Mouse (Mus musculus) B cell, adult 2 months (primary cell): ENCODE measurements around the gene Tgfb3.
A peak's percentile ranks its signal among the peaks of the same experiment; 100 is the strongest.

ENCODE experiments used
- DNase-seq, 2 experiments: peaks; one replicate each; pipeline ENCODE4 v3.0.0; 2022

The Tgfb3 gene

GRCm38 (mm10) chr12:86077736-86078135 lies 1.1 kb downstream of the Tgfb3 start:
- DNase-seq: no peak

GRCm38 (mm10) chr12:86077322-86077721 lies 1.5 kb downstream of the Tgfb3 start:
- DNase-seq: no peak

- no peak for DNase-seq
Measured at GRCm38 (mm10) chr12:86076321-86076901, 2.4 kb downstream of the Tgfb3 start.

- no peak for DNase-seq
Measured at GRCm38 (mm10) chr12:86075358-86075757, 3.5 kb downstream of the Tgfb3 start.

- DNase-seq: no peak
Measured at GRCm38 (mm10) chr12:86074681-86075080, 4.2 kb downstream of the Tgfb3 start.

GRCm38 (mm10) chr12:86071432-86071831 lies 7.4 kb downstream of the Tgfb3 start:
- DNase-seq: no peak

- DNase-seq: no peak
Measured at GRCm38 (mm10) chr12:86064796-86065195, 14.0 kb downstream of the Tgfb3 start.

GRCm38 (mm10) chr12:86059341-86059740 lies 19.5 kb downstream of the Tgfb3 start:
- no peak for DNase-seq

GRCm38 (mm10) chr12:86057516-86057915 lies 21.3 kb downstream of the Tgfb3 start:
- no peak for DNase-seq

- no peak for DNase-seq
Measured at GRCm38 (mm10) chr12:86056976-86057375, 21.9 kb downstream of the Tgfb3 start.

GRCm38 (mm10) chr12:86055306-86055705 lies 23.5 kb downstream of the Tgfb3 start:
- no peak for DNase-seq

- no peak for DNase-seq
Measured at GRCm38 (mm10) chr12:86051477-86051876, 27.4 kb downstream of the Tgfb3 start.

- DNase-seq: no peak
Measured at GRCm38 (mm10) chr12:86049813-86050212, 29.0 kb downstream of the Tgfb3 start.

GRCm38 (mm10) chr12:86047376-86047775 lies 31.5 kb downstream of the Tgfb3 start:
- DNase-seq: peak; percentile 21

- no peak for DNase-seq
Measured at GRCm38 (mm10) chr12:86046776-86047175, 32.1 kb downstream of the Tgfb3 start.

- no peak for DNase-seq
Measured at GRCm38 (mm10) chr12:86046141-86046540, 32.7 kb downstream of the Tgfb3 start.

GRCm38 (mm10) chr12:86039751-86040150 lies 39.1 kb downstream of the Tgfb3 start:
- no peak for DNase-seq

GRCm38 (mm10) chr12:86039078-86039477 lies 39.8 kb downstream of the Tgfb3 start:
- DNase-seq: no peak

GRCm38 (mm10) chr12:86037235-86037921 lies 41.5 kb downstream of the Tgfb3 start:
- DNase-seq: no peak

GRCm38 (mm10) chr12:86036368-86037166 lies 42.3 kb downstream of the Tgfb3 start:
- no peak for DNase-seq

- DNase-seq: no peak
Measured at GRCm38 (mm10) chr12:86035586-86035985, 43.3 kb downstream of the Tgfb3 start.

GRCm38 (mm10) chr12:86030932-86031331 lies 47.9 kb downstream of the Tgfb3 start:
- no peak for DNase-seq

GRCm38 (mm10) chr12:86027747-86028146 lies 51.1 kb downstream of the Tgfb3 start:
- no peak for DNase-seq

- DNase-seq: no peak
Measured at GRCm38 (mm10) chr12:86027000-86027399, 51.8 kb downstream of the Tgfb3 start.
